Mouse (Mus musculus): ENCODE measurements around the gene Tmem179b. TPM values are rescaled to one million over a fixed set of nuclear protein-coding genes. Genes with fewer than 3 reads are reported as not detected.

Gene Tmem179b
- polyA plus RNA-seq (2012; fragmentation: generic; extraction: Trizol) = 31.6 TPM

GRCm38 (mm10) chr19:8774086-8774835, at the start of gene Tmem179b:
Gene Tmem179b, minus strand, starts transcription at chr19:8774467.
- peak within 1 kb of the TSS; percentile 93 for H3ac ChIP-seq (ENCODE audit: control insufficient read depth, insufficient read length)
- no peaks in the 10 kb centered on the region for H3K27me3 ChIP-seq (ENCODE audit: control insufficient read depth, insufficient read depth, insufficient read length)
- H3K79me2 ChIP-seq (ENCODE audit: control insufficient read depth, insufficient read depth) = peaks cover 18% of the 10 kb centered on the region
- H3K4me3 ChIP-seq = peak within 1 kb of the TSS; percentile 66
- peak within 1 kb of the TSS; percentile 83 for H3K4me2 ChIP-seq (ENCODE audit: low read depth)
- peaks cover 15% of the 10 kb centered on the region for H3K36me3 ChIP-seq (ENCODE audit: control insufficient read depth, insufficient read depth)
- peak; percentile 91 for TF ChIP-seq POLR2A (IDR thresholded peaks at IDR 0.05; ENCODE audit: insufficient read length, low read depth)
- no peak for TF ChIP-seq USF1 (IDR thresholded peaks at IDR 0.05; ENCODE audit: low read depth)
- no peak for TF ChIP-seq MYOG (IDR thresholded peaks at IDR 0.05; ENCODE audit: control insufficient read depth in 1 of 3, insufficient read depth in 1 of 3, insufficient read length in 2 of 3, low read depth in 2 of 3)
- no peak for TF ChIP-seq TCF3 (IDR thresholded peaks at IDR 0.05; ENCODE audit: insufficient read length, low read depth)
- no peak for TF ChIP-seq SRF (IDR thresholded peaks at IDR 0.05; ENCODE audit: control insufficient read depth, insufficient read length, low read depth)
- no peak for TF ChIP-seq CEBPB (IDR thresholded peaks at IDR 0.05; ENCODE audit: insufficient read depth, poor library complexity, severe bottlenecking)
- TF ChIP-seq TCF12 (IDR thresholded peaks at IDR 0.05; ENCODE audit: insufficient read depth, poor library complexity, severe bottlenecking) = no peak
- TF ChIP-seq REST (IDR thresholded peaks at IDR 0.05; ENCODE audit: insufficient read depth, insufficient read length) = no peak
- no peak for TF ChIP-seq MYOD1 (IDR thresholded peaks at IDR 0.05; ENCODE audit: control insufficient read depth in 1 of 3, insufficient read length in 2 of 3, low read depth in 2 of 3)
- TF ChIP-seq E2F4 (IDR thresholded peaks at IDR 0.05; ENCODE audit: insufficient read depth) = peak; percentile 67
- TF ChIP-seq POLR2AphosphoS2 (IDR thresholded peaks at IDR 0.05; ENCODE audit: insufficient read length, low read depth) = peak; percentile 99
- no peak for TF ChIP-seq MAX (IDR thresholded peaks at IDR 0.05; ENCODE audit: low read depth)

DNA sequence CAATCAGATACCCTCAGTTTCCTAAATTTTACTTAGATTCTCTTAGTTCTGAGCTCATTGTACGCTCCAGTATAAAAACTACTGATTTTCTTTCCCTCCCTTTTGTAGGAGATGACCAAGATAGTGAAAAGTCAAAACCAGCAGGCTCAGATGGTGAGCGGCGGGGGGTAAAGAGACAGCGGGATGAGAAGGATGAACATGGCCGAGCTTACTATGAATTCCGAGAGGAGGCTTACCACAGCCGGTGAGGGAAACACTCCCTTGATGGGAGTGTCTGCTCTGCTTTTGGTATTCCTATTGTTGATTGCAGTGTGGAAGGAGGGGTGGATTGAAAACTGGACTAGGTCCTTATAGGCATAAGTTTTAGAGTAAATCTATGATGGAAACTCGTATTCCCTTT, 48.4 kb upstream of the Tmem179b start:
- TF ChIP-seq POLR2AphosphoS2 (IDR thresholded peaks at IDR 0.05; ENCODE audit: insufficient read length, low read depth) = no peak
- no peak for TF ChIP-seq TCF12 (IDR thresholded peaks at IDR 0.05; ENCODE audit: insufficient read depth, poor library complexity, severe bottlenecking)
- TF ChIP-seq USF1 (IDR thresholded peaks at IDR 0.05; ENCODE audit: low read depth) = no peak
- TF ChIP-seq MYOD1 (IDR thresholded peaks at IDR 0.05; ENCODE audit: control insufficient read depth in 1 of 3, insufficient read length in 2 of 3, low read depth in 2 of 3) = no peak
- TF ChIP-seq POLR2A (IDR thresholded peaks at IDR 0.05; ENCODE audit: insufficient read length, low read depth) = no peak
- no peak for TF ChIP-seq SRF (IDR thresholded peaks at IDR 0.05; ENCODE audit: control insufficient read depth, insufficient read length, low read depth)
- no peak for TF ChIP-seq MAX (IDR thresholded peaks at IDR 0.05; ENCODE audit: low read depth)
- no peak for TF ChIP-seq TCF3 (IDR thresholded peaks at IDR 0.05; ENCODE audit: insufficient read length, low read depth)
- no peak for TF ChIP-seq MYOG (IDR thresholded peaks at IDR 0.05; ENCODE audit: control insufficient read depth in 1 of 3, insufficient read depth in 1 of 3, insufficient read length in 2 of 3, low read depth in 2 of 3)
- TF ChIP-seq E2F4 (IDR thresholded peaks at IDR 0.05; ENCODE audit: insufficient read depth) = no peak
- no peak for TF ChIP-seq CEBPB (IDR thresholded peaks at IDR 0.05; ENCODE audit: insufficient read depth, poor library complexity, severe bottlenecking)
- no peak for TF ChIP-seq REST (IDR thresholded peaks at IDR 0.05; ENCODE audit: insufficient read depth, insufficient read length)
- peaks cover 58% of the 10 kb centered on the region for H3K79me2 ChIP-seq (ENCODE audit: control insufficient read depth, insufficient read depth)

GRCm38 (mm10) chr19:8821146-8821545, 46.9 kb upstream of the Tmem179b start:
- TF ChIP-seq MYOG (IDR thresholded peaks at IDR 0.05; ENCODE audit: control insufficient read depth in 1 of 3, insufficient read depth in 1 of 3, insufficient read length in 2 of 3, low read depth in 2 of 3) (no peak), E2F4 (IDR thresholded peaks at IDR 0.05; ENCODE audit: insufficient read depth) (no peak), MYOD1 (IDR thresholded peaks at IDR 0.05; ENCODE audit: control insufficient read depth in 1 of 3, insufficient read length in 2 of 3, low read depth in 2 of 3) (no peak), TCF3 (IDR thresholded peaks at IDR 0.05; ENCODE audit: insufficient read length, low read depth) (no peak), CEBPB (IDR thresholded peaks at IDR 0.05; ENCODE audit: insufficient read depth, poor library complexity, severe bottlenecking) (no peak), POLR2AphosphoS2 (IDR thresholded peaks at IDR 0.05; ENCODE audit: insufficient read length, low read depth) (no peak), SRF (IDR thresholded peaks at IDR 0.05; ENCODE audit: control insufficient read depth, insufficient read length, low read depth) (no peak), MAX (IDR thresholded peaks at IDR 0.05; ENCODE audit: low read depth) (no peak), REST (IDR thresholded peaks at IDR 0.05; ENCODE audit: insufficient read depth, insufficient read length) (no peak), TCF12 (IDR thresholded peaks at IDR 0.05; ENCODE audit: insufficient read depth, poor library complexity, severe bottlenecking) (no peak), USF1 (IDR thresholded peaks at IDR 0.05; ENCODE audit: low read depth) (no peak)
- peak overlapping the region; percentile 96 for H3K4me3 ChIP-seq
- peaks cover 31% of the 10 kb centered on the region for H3K36me3 ChIP-seq (ENCODE audit: control insufficient read depth, insufficient read depth)
- H3K27me3 ChIP-seq (ENCODE audit: control insufficient read depth, insufficient read depth, insufficient read length) = no peaks in the 10 kb centered on the region
- H3ac ChIP-seq (ENCODE audit: control insufficient read depth, insufficient read length) = peak overlapping the region; percentile 84
- peaks cover 73% of the 10 kb centered on the region for H3K79me2 ChIP-seq (ENCODE audit: control insufficient read depth, insufficient read depth)
- peak overlapping the region; percentile 75 for H3K4me2 ChIP-seq (ENCODE audit: low read depth)

More for the DNA sequence above, 48.4 kb upstream of the Tmem179b start:
- H3ac ChIP-seq (ENCODE audit: control insufficient read depth, insufficient read length) = no peak overlapping the region
- peak overlapping the region; percentile 96 for H3K4me3 ChIP-seq
- H3K4me2 ChIP-seq (ENCODE audit: low read depth) = peak overlapping the region; percentile 58
- H3K27me3 ChIP-seq (ENCODE audit: control insufficient read depth, insufficient read depth, insufficient read length) = no peaks in the 10 kb centered on the region
- peaks cover 46% of the 10 kb centered on the region for H3K36me3 ChIP-seq (ENCODE audit: control insufficient read depth, insufficient read depth)

DNA sequence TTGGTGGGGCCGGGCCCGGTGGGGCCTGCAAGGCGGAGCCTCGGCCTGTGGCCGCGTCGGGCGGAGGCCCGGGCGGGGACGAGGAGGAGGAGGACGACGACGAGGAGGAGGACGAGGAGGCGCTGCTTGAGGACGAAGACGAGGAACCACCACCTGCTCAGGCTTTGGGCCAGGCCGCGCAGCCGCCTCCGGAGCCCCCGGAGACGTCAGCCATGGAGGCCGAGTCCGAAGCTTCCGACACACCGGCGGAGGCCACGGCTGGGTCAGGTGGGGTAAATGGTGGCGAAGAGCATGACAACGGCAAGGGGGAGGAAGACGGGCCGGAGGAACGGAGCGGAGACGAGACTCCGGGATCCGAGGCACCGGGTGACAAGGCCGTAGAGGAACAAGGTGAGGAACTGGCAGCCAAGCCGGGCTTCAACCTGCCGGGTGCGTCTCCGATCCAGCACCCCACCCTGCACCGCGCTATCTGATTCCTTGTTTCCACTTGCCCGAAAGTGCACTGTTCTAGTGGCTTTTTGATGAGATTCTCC, 46.2 kb upstream of the Tmem179b start:
- H3K36me3 ChIP-seq (ENCODE audit: control insufficient read depth, insufficient read depth) = peaks cover 30% of the 10 kb centered on the region
- H3ac ChIP-seq (ENCODE audit: control insufficient read depth, insufficient read length) = peak overlapping the region; percentile 84
- TF ChIP-seq TCF12 (IDR thresholded peaks at IDR 0.05; ENCODE audit: insufficient read depth, poor library complexity, severe bottlenecking) (no peak), POLR2AphosphoS2 (IDR thresholded peaks at IDR 0.05; ENCODE audit: insufficient read length, low read depth) (peak; percentile 13), MYOG (IDR thresholded peaks at IDR 0.05; ENCODE audit: control insufficient read depth in 1 of 3, insufficient read depth in 1 of 3, insufficient read length in 2 of 3, low read depth in 2 of 3) (peak in 1 of 3 experiments; percentile 0), E2F4 (IDR thresholded peaks at IDR 0.05; ENCODE audit: insufficient read depth) (no peak), MAX (IDR thresholded peaks at IDR 0.05; ENCODE audit: low read depth) (no peak), MYOD1 (IDR thresholded peaks at IDR 0.05; ENCODE audit: control insufficient read depth in 1 of 3, insufficient read length in 2 of 3, low read depth in 2 of 3) (peak in 1 of 3 experiments; percentile 11)
- no peaks in the 10 kb centered on the region for H3K27me3 ChIP-seq (ENCODE audit: control insufficient read depth, insufficient read depth, insufficient read length)
- H3K4me3 ChIP-seq = peak overlapping the region; percentile 96
- H3K4me2 ChIP-seq (ENCODE audit: low read depth) = peak overlapping the region; percentile 75
- H3K79me2 ChIP-seq (ENCODE audit: control insufficient read depth, insufficient read depth) = peaks cover 77% of the 10 kb centered on the region

Data from myocyte (in vitro differentiated cells).